Mouse (Mus musculus) urinary bladder, postnatal 14 days (tissue): ENCODE data around the gene Tuba3b.

ENCODE experiments used
- DNase-seq: peaks from one replicate; pipeline ENCODE4 v3.0.0; 2021; ENCODE audit warnings: low spot score

Gene Tuba3b

GRCm38 (mm10) chr6:145607746-145608145 lies 7.8 kb upstream of the Tuba3b start:
- no peak for DNase-seq

DNA sequence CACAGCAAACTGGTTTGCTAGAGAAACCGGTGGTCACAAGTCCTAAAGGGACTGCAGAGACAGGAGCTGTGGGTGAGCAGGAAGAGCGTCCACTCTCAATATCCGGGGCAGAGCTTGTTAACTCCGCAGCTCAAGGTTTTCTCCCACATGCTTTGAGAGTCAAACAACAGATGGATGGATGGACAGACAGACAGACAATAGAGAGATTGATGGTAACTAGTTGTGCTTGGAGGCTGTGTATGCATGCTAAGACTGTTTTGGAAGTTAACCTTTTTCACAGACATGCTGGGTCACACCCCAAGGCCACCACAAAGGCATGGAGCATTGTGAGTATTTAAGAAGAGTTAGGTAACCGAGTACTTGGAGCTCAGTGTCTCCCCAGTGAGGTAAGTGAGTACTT lies 6.9 kb upstream of the Tuba3b start:
- no peak for DNase-seq

GRCm38 (mm10) chr6:145610901-145611300 lies 4.7 kb upstream of the Tuba3b start:
- DNase-seq, result no peak

DNA sequence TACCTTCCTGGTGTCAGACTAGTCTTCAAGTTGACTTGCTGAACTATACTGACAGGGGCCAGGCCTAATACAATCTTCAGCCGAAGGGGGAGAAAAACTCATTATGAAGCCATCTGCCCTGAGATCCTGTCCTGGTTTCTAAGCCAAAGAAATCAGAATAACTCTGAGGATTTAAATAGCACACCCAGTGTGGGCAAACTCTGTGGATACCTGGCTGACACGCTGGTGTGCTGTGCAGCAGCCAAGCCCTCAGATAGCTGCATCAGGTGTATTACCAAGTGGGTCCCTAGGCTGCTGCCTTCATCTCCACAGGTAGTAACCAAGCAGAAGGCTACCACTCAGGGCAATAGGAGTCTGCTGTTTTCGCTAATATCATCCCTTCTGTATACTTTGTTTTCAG lies 2.9 kb upstream of the Tuba3b start:
- DNase-seq, result no peak

- no peak for DNase-seq
These were observed 1.3 kb upstream of the Tuba3b start, which contains the start of gene Lmntd1 for GRCm38 (mm10) chr6:145614219-145614618. TSS of gene Lmntd1 (minus strand) at chr6:145614319.

- DNase-seq, result no peak
These were observed 1.1 kb downstream of the Tuba3b start for GRCm38 (mm10) chr6:145616402-145617229.

DNA sequence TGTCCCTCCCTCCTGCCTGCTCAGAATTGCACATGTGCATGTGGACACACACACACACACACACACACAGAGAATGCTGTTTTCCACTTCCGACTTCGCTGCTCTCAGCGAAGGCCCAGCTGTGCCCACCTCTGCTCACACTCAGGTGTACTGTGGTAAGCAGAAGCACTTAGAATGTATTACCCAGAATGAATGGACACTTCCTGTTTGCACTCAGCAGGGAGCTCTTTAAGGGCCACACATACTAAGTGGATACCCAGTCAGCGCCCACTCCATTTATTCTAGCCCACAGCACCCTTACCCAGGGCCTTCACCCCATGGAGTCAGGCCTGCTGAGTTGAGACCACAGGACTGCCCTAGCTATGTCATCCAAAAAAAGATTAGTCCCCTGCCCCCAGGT lies 7.6 kb downstream of the Tuba3b start:
- no peak for DNase-seq

DNA sequence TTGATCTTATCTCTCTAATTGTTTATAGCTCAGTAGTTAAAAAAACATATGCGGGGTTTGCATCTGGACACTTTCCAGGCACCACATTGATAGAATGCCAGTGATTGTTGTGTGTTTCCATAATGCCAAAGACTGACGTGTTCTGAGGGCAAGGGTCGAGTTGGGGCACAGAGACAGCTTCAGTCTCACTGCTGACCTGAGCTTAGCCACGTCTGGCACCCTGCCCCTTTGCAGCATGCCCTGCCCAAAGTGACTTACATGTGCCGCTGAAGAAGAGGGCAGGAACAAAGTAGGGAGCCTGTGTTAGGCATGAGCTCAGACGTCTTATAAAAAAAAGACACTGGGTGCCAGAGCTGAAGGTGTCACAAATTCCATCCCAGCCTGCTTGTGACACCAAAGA lies 14.7 kb downstream of the Tuba3b start:
- no peak for DNase-seq

DNA sequence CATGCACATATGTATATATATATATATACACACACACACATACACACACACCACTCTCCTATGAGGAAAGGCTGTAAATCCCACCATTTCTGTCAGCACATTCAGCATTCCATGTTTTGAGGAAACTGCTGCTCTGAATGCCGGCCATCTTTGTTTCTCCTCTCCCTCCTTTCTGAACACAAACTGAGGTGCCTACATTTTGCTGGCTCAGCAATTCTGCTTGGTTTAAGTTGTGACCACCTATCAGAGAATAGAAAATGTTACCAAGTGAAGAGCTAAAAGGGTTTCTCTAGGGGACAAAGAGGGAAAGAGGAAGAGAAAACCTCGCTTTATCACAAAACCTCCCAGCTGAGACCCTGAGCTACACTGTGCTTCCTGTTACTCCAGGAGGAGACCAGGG lies 18.9 kb downstream of the Tuba3b start:
- DNase-seq, result no peak

- no peak for DNase-seq
These were observed 21.1 kb downstream of the Tuba3b start for GRCm38 (mm10) chr6:145636682-145637081.

- no peak for DNase-seq
These were observed 22.7 kb downstream of the Tuba3b start for GRCm38 (mm10) chr6:145638248-145638647.

DNA sequence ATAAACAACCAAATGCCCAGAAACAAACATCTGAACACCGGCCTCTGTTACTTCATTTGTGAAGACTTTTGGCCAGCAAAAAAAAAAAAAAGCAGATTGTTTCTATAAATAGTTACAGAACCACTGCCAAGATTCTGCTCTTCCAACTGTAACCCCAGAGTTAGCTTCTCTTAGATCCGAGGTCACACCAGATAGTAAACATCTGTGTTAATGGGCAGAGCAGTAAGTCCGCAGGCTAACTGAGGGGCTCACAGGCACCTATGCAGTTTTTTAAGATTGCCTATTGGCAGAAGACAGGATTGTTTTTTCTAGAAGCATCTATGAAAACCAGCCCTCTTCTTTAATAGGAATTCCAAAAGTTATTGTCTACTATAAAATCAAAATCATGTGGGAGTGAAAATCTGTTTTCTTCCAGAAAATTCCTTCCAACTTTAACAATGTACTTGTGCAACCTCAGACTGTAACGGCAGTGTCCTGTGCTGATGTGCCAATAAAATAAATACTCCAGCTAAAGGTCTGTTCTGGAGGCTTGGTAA lies 25.5 kb downstream of the Tuba3b start:
- no peak for DNase-seq

GRCm38 (mm10) chr6:145651976-145652375 lies 36.4 kb downstream of the Tuba3b start:
- DNase-seq, result no peak

DNA sequence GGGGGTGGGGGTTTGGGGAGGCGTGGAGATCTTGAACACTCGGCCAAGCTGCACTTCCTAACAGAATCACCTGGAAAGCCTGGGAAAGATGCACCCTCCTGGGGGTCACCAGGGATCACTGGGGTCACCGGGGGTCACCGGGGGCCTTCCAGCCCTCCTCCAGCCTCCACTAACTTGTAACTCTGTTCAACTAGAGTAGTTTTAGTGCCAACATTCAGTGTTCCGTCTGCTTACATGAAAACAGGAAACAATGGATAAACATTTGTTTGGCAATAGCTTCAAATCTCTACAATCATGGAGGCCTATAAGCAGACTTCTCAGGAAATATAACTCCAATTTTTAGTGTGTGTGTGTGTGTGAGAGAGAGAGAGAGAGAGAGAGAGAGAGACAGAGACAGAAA lies 37.4 kb downstream of the Tuba3b start:
- no peak for DNase-seq

DNA sequence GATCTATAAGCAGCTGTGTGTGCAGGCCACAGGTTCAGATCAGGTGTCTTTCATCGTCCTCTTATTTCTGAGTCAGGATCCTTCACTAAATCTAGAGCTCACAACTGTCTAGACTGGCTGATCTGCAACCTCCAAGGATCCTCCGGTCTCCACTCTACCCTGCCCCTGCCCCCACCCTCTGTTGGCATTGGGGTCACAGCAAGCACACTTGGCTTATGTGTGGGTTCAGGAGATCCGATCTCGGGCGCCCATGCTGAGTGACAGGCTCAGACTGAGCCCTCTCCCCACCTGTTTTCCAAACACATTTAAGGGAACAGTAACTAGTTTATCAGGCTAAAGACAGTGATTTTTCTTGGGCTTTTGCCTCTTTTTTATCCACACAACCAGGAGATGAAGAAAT lies 38.1 kb downstream of the Tuba3b start:
- DNase-seq, result no peak

GRCm38 (mm10) chr6:145654062-145654836 lies 38.7 kb downstream of the Tuba3b start:
- DNase-seq, result no peak

GRCm38 (mm10) chr6:145655678-145656077 lies 40.1 kb downstream of the Tuba3b start:
- no peak for DNase-seq

- no peak for DNase-seq
These were observed 41.4 kb downstream of the Tuba3b start for GRCm38 (mm10) chr6:145656740-145657591.

- no peak for DNase-seq
These were observed 43.6 kb downstream of the Tuba3b start for GRCm38 (mm10) chr6:145659116-145659515.

- DNase-seq, result no peak
These were observed 45.4 kb downstream of the Tuba3b start for GRCm38 (mm10) chr6:145660943-145661342.

DNA sequence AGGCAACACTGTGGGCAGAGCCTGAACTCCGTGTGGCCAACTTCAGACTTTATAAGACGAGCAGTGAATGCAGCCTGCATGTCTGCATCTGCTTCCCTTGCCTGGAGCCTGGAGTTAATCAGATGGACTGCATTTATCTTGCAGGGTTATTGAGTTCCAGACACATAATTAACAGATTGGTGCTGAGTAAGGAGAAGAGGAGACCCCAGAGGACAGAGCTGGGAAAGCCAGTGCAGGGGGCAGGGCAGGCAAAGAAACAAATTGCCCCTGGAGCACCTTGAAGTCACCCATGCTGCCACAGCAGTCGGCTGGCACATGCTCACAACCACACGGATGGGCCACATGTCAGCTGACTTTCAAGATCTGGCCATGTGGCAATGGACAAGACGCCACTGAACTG lies 48.7 kb downstream of the Tuba3b start:
- DNase-seq, result no peak

- no peak for DNase-seq
These were observed 50.2 kb downstream of the Tuba3b start for GRCm38 (mm10) chr6:145665751-145666150.
